Mouse (Mus musculus) testis, adult 2 months (tissue): ENCODE measurements at regions not wholly inside any gene's neighbourhood (a gene's known extent, or its start where the extent isn't known, plus 50 kb on each side); places are given as distances from the start of the nearest gene placed in this dataset.

Experiments
- H3K27ac ChIP-seq: fragments of 200-500 bp; 2 replicates; pipeline ENCODE4 v1.5.1; 2012; ENCODE audit warnings: low read depth, low read length; ENCODE audit not compliant: control insufficient read depth, insufficient read depth
- H3K27me3 ChIP-seq: fragments of 200-500 bp; 2 replicates; pipeline ENCODE4 v1.6.1; 2012; ENCODE audit warnings: mild to moderate bottlenecking, low read length, moderate library complexity; ENCODE audit not compliant: control insufficient read depth, insufficient read depth
- H3K36me3 ChIP-seq: fragments of 200-500 bp; 2 replicates; pipeline ENCODE4 v1.6.1; 2012; ENCODE audit warnings: mild to moderate bottlenecking, low read length; ENCODE audit not compliant: control insufficient read depth, insufficient read depth
- H3K4me1 ChIP-seq: fragments of 200-500 bp; 2 replicates; pipeline ENCODE4 v1.6.1; 2012; ENCODE audit warnings: low read length; ENCODE audit not compliant: control insufficient read depth, insufficient read depth
- H3K4me3 ChIP-seq: fragments of 200-500 bp; 2 replicates; pipeline ENCODE4 v1.5.1; 2012; ENCODE audit warnings: low read depth, mild to moderate bottlenecking, low read length, moderate library complexity, mixed read lengths; ENCODE audit not compliant: control insufficient read depth
- CTCF ChIP-seq: fragments of 200-500 bp; IDR thresholded peaks from 2 replicates; pipeline ENCODE4 v1.5.1; 2012; ENCODE audit warnings: low read depth, mild to moderate bottlenecking, inconsistent platforms, low read length, moderate library complexity; ENCODE audit not compliant: control insufficient read depth, insufficient read depth, insufficient replicate concordance
- POLR2A ChIP-seq: fragments of 200-500 bp; IDR thresholded peaks from 2 replicates; pipeline ENCODE4 v1.6.1; 2012; ENCODE audit warnings: low read depth, mild to moderate bottlenecking, inconsistent platforms, low read length, moderate library complexity; ENCODE audit not compliant: control insufficient read depth

- Histone ChIP-seq H3K4me3 (no peak overlapping the region), H3K27ac (no peak overlapping the region), H3K27me3 (no peaks in the 10 kb centered on the region), H3K4me1 (no peaks in the 10 kb centered on the region), H3K36me3 (no peaks in the 10 kb centered on the region)
- no peak for TF ChIP-seq CTCF
- no peak for TF ChIP-seq POLR2A
Observed at GRCm38 (mm10) chr1:73532316-73532715, 516.6 kb upstream of the Tnp1 start.

GRCm38 (mm10) chr1:73531831-73532230, 516.1 kb upstream of the Tnp1 start:
- TF ChIP-seq POLR2A (no peak), CTCF (no peak)
- no peak overlapping the region for H3K4me3 ChIP-seq
- no peaks in the 10 kb centered on the region for H3K27me3 ChIP-seq
- no peak overlapping the region for H3K27ac ChIP-seq
- H3K36me3 ChIP-seq, result no peaks in the 10 kb centered on the region
- no peaks in the 10 kb centered on the region for H3K4me1 ChIP-seq

- Histone ChIP-seq H3K36me3 (no peaks in the 10 kb centered on the region), H3K27ac (no peak overlapping the region), H3K4me3 (no peak overlapping the region), H3K27me3 (no peaks in the 10 kb centered on the region), H3K4me1 (no peaks in the 10 kb centered on the region)
- TF ChIP-seq POLR2A, result no peak
- no peak for TF ChIP-seq CTCF
Observed at GRCm38 (mm10) chr1:73530326-73530725, 514.6 kb upstream of the Tnp1 start.

- no peaks in the 10 kb centered on the region for H3K27me3 ChIP-seq
- TF ChIP-seq POLR2A, result no peak
- TF ChIP-seq CTCF, result no peak
- no peaks in the 10 kb centered on the region for H3K4me1 ChIP-seq
- no peak overlapping the region for H3K4me3 ChIP-seq
- H3K36me3 ChIP-seq, result no peaks in the 10 kb centered on the region
- H3K27ac ChIP-seq, result no peak overlapping the region
Observed at GRCm38 (mm10) chr1:73528623-73529022, 512.9 kb upstream of the Tnp1 start.

GRCm38 (mm10) chr1:73516441-73516840, 500.7 kb upstream of the Tnp1 start:
- Histone ChIP-seq H3K4me3 (no peak overlapping the region), H3K36me3 (no peaks in the 10 kb centered on the region), H3K27ac (no peak overlapping the region), H3K4me1 (no peaks in the 10 kb centered on the region), H3K27me3 (no peaks in the 10 kb centered on the region)
- no peak for TF ChIP-seq CTCF
- TF ChIP-seq POLR2A, result no peak

GRCm38 (mm10) chr1:73515781-73516180, 500.1 kb upstream of the Tnp1 start:
- H3K36me3 ChIP-seq, result no peaks in the 10 kb centered on the region
- H3K4me1 ChIP-seq, result no peaks in the 10 kb centered on the region
- no peaks in the 10 kb centered on the region for H3K27me3 ChIP-seq
- H3K4me3 ChIP-seq, result no peak overlapping the region
- H3K27ac ChIP-seq, result no peak overlapping the region
- TF ChIP-seq POLR2A (no peak), CTCF (no peak)

GRCm38 (mm10) chr1:73513822-73514221, 498.1 kb upstream of the Tnp1 start:
- Histone ChIP-seq H3K36me3 (no peaks in the 10 kb centered on the region), H3K4me1 (no peaks in the 10 kb centered on the region), H3K27me3 (no peaks in the 10 kb centered on the region), H3K4me3 (no peak overlapping the region), H3K27ac (no peak overlapping the region)
- TF ChIP-seq CTCF, result no peak
- TF ChIP-seq POLR2A, result no peak

- Histone ChIP-seq H3K4me3 (no peak overlapping the region), H3K27me3 (no peaks in the 10 kb centered on the region), H3K27ac (no peak overlapping the region), H3K4me1 (no peaks in the 10 kb centered on the region), H3K36me3 (no peaks in the 10 kb centered on the region)
- TF ChIP-seq CTCF (no peak), POLR2A (no peak)
Observed at GRCm38 (mm10) chr1:73512836-73513235, 497.1 kb upstream of the Tnp1 start.
